Mouse (Mus musculus) central nervous system, embryonic 18 days (tissue): ENCODE measurements around the gene Dgkk. TPM values are rescaled to one million over a fixed set of nuclear protein-coding genes. Genes with fewer than 3 reads are reported as not detected.

Experiments used
- polyA plus RNA-seq: library from polyadenylated mRNA; depleted of rRNA; stranded (reverse); fragments of >200 nt; gene quantifications from 2 replicates; pipeline ENCODE4 v1.2.3, GENCODE M21; 2012; rRNA removed

Gene Dgkk
- polyA plus RNA-seq, result 3.9 and 4.2 TPM in 2 replicates

DNA sequence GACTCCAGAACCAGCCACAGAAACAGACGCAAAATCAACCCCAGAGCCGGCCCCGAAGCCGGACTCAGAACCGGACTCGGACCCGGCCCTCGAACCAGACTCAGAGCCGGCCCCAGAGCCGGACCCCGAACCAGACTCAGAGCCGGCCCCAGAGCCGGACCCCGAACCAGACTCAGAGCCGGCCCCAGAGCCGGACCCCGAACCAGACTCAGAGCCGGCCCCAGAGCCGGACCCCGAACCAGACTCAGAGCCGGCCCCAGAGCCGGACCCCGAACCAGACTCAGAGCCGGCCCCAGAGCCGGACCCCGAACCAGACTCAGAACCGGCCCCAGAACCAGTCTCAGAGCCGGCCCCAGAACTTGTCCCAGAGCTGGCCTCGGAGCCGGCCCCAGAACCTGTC, at the start of gene Dgkk:
TSS of gene Dgkk (plus strand) at position 301 of the 400 bp plus-strand sequence.

